Mouse (Mus musculus) ES-Bruce4 (cell line): ENCODE measurements around the gene Slc39a11. TPM values are rescaled to one million over a fixed set of nuclear protein-coding genes. Genes with fewer than 3 reads are reported as not detected.
A peak's percentile ranks its signal among the peaks of the same experiment; 100 is the strongest.

ENCODE experiments used
- H3K27ac ChIP-seq: 2 replicates; pipeline ENCODE4 v1.5.1; 2012; ENCODE audit warnings: low read length, inconsistent platforms; ENCODE audit not compliant: insufficient read depth
- H3K27me3 ChIP-seq: 2 replicates; pipeline ENCODE4 v1.6.1; 2012; ENCODE audit warnings: mild to moderate bottlenecking, low read length, inconsistent platforms; ENCODE audit not compliant: control insufficient read depth, poor library complexity, insufficient read depth, severe bottlenecking
- H3K36me3 ChIP-seq: 2 replicates; pipeline ENCODE4 v1.6.1; 2012; ENCODE audit warnings: inconsistent platforms, mild to moderate bottlenecking, low read length, moderate library complexity; ENCODE audit not compliant: control insufficient read depth, poor library complexity, insufficient read depth, severe bottlenecking
- H3K4me1 ChIP-seq: one replicate; pipeline ENCODE4 v1.8.1; 2011; ENCODE audit warnings: low read length; ENCODE audit not compliant: control insufficient read depth, insufficient read depth
- H3K4me3 ChIP-seq: 2 replicates; pipeline ENCODE4 v1.5.1; 2011; ENCODE audit warnings: low read depth, mild to moderate bottlenecking, low read length
- H3K9ac ChIP-seq: 2 replicates; pipeline ENCODE4 v1.6.1; 2012; ENCODE audit warnings: low read depth, mild to moderate bottlenecking, inconsistent platforms; ENCODE audit not compliant: poor library complexity, severe bottlenecking
- H3K9me3 ChIP-seq: replicated peaks from 2 replicates; pipeline ENCODE4 v1.6.1; 2012; ENCODE audit warnings: mild to moderate bottlenecking, low read length, inconsistent platforms; ENCODE audit not compliant: control insufficient read depth, poor library complexity, insufficient read depth, severe bottlenecking
- CTCF ChIP-seq: IDR thresholded peaks from one replicate; pipeline ENCODE4 v1.8.1; 2011; ENCODE audit warnings: low read depth, low read length
- EP300 ChIP-seq: IDR thresholded peaks from 2 replicates; pipeline ENCODE4 v1.6.1; 2011; ENCODE audit warnings: low read depth, low read length; ENCODE audit not compliant: insufficient read depth
- POLR2A ChIP-seq: IDR thresholded peaks from one replicate; pipeline ENCODE4 v1.8.1; 2011; ENCODE audit warnings: low read length; ENCODE audit not compliant: insufficient read depth
- polyA plus RNA-seq: library from polyadenylated mRNA; stranded (reverse); fragments of >200 nt; gene quantifications from 2 replicates; pipeline ENCODE4 v1.2.4, GENCODE M21; 2011; ENCODE audit warnings: low read depth; ENCODE audit not compliant: missing spikeins, insufficient read depth, insufficient read length

Gene Slc39a11
- polyA plus RNA-seq, 1 experiment, result 7.4 TPM

- H3K9ac ChIP-seq, result no peak overlapping the region
- H3K4me3 ChIP-seq, result no peak overlapping the region
- TF ChIP-seq POLR2A (no peak), EP300 (no peak), CTCF (no peak)
- H3K4me1 ChIP-seq, result no peaks in the 10 kb centered on the region
- no peaks in the 10 kb centered on the region for H3K27me3 ChIP-seq
- H3K27ac ChIP-seq, result no peak overlapping the region
- peaks cover 27% of the 10 kb centered on the region for H3K36me3 ChIP-seq
- H3K9me3 ChIP-seq, result no peaks in the 10 kb centered on the region
Observed at GRCm38 (mm10) chr11:113673614-113674013, 23.7 kb upstream of the Slc39a11 start.

- no peak overlapping the region for H3K27ac ChIP-seq
- no peaks in the 10 kb centered on the region for H3K27me3 ChIP-seq
- H3K9ac ChIP-seq, result no peak overlapping the region
- TF ChIP-seq EP300 (no peak), CTCF (no peak), POLR2A (no peak)
- H3K9me3 ChIP-seq, result no peaks in the 10 kb centered on the region
- no peak overlapping the region for H3K4me3 ChIP-seq
- H3K4me1 ChIP-seq, result no peaks in the 10 kb centered on the region
- peaks cover 8% of the 10 kb centered on the region for H3K36me3 ChIP-seq
Observed at GRCm38 (mm10) chr11:113669711-113670110, 19.8 kb upstream of the Slc39a11 start.

- H3K27me3 ChIP-seq, result no peaks in the 10 kb centered on the region
- H3K9me3 ChIP-seq, result no peaks in the 10 kb centered on the region
- H3K27ac ChIP-seq, result no peak overlapping the region
- H3K4me3 ChIP-seq, result no peak overlapping the region
- no peaks in the 10 kb centered on the region for H3K4me1 ChIP-seq
- H3K9ac ChIP-seq, result no peak overlapping the region
- peaks cover 8% of the 10 kb centered on the region for H3K36me3 ChIP-seq
- TF ChIP-seq CTCF (no peak), EP300 (no peak), POLR2A (no peak)
Observed at GRCm38 (mm10) chr11:113668857-113669256, 19.0 kb upstream of the Slc39a11 start.

GRCm38 (mm10) chr11:113667704-113668103, 17.8 kb upstream of the Slc39a11 start:
- H3K9ac ChIP-seq, result no peak overlapping the region
- H3K9me3 ChIP-seq, result no peaks in the 10 kb centered on the region
- H3K27me3 ChIP-seq, result no peaks in the 10 kb centered on the region
- no peak overlapping the region for H3K4me3 ChIP-seq
- no peak overlapping the region for H3K27ac ChIP-seq
- no peaks in the 10 kb centered on the region for H3K4me1 ChIP-seq
- peaks cover 15% of the 10 kb centered on the region for H3K36me3 ChIP-seq
- TF ChIP-seq POLR2A (no peak), CTCF (no peak), EP300 (no peak)

- no peak overlapping the region for H3K27ac ChIP-seq
- TF ChIP-seq CTCF, result no peak
- TF ChIP-seq POLR2A, result no peak
- no peak for TF ChIP-seq EP300
- peaks cover 18% of the 10 kb centered on the region for H3K36me3 ChIP-seq
- H3K4me3 ChIP-seq, result no peak overlapping the region
- no peaks in the 10 kb centered on the region for H3K27me3 ChIP-seq
- no peaks in the 10 kb centered on the region for H3K9me3 ChIP-seq
- H3K4me1 ChIP-seq, result no peaks in the 10 kb centered on the region
- H3K9ac ChIP-seq, result no peak overlapping the region
Observed at GRCm38 (mm10) chr11:113667122-113667521, 17.2 kb upstream of the Slc39a11 start.

GRCm38 (mm10) chr11:113666648-113667047, 16.8 kb upstream of the Slc39a11 start:
- Histone ChIP-seq H3K9ac (no peak overlapping the region), H3K27ac (no peak overlapping the region), H3K27me3 (no peaks in the 10 kb centered on the region), H3K9me3 (no peaks in the 10 kb centered on the region), H3K4me1 (no peaks in the 10 kb centered on the region), H3K36me3 (peaks cover 23% of the 10 kb centered on the region), H3K4me3 (no peak overlapping the region)
- no peak for TF ChIP-seq CTCF
- 0 out of 2 replicates have a peak, but pooled peaks have one; percentile 32 for TF ChIP-seq EP300
